Mouse (Mus musculus): ENCODE measurements at regions not wholly inside any gene's neighbourhood (a gene's known extent, or its start where the extent isn't known, plus 50 kb on each side); places are given as distances from the start of the nearest gene placed in this dataset.

GRCm38 (mm10) chr6:84271966-84272365 is 263.6 kb downstream of the Dysf start:
- no peak for TF ChIP-seq POLR2A (IDR thresholded peaks at IDR 0.05; ENCODE audit: control insufficient read depth in 1 of 2, insufficient read depth in 1 of 2, low read depth in 1 of 2, low read length in 2 of 2, poor library complexity in 1 of 2)
- TF ChIP-seq CTCF (IDR thresholded peaks at IDR 0.05 in 2 of 3, conservative IDR thresholded peaks at IDR 0.05 in 1 of 3; ENCODE audit: control insufficient read depth in 1 of 3, insufficient read depth in 1 of 3, low read depth in 2 of 3, low read length in 3 of 3, poor library complexity in 1 of 3, severe bottlenecking in 1 of 3): no peak
- no peak for TF ChIP-seq GATA1 (IDR thresholded peaks at IDR 0.05; ENCODE audit: low read depth, low read length)
- no peak for TF ChIP-seq ETS1 (IDR thresholded peaks at IDR 0.05; ENCODE audit: low read depth, low read length)
- no peak for TF ChIP-seq HCFC1 (IDR thresholded peaks at IDR 0.05; ENCODE audit: low read depth, low read length)
- TF ChIP-seq CHD2 (IDR thresholded peaks at IDR 0.05; ENCODE audit: low read length): no peak
- no peak for TF ChIP-seq E2F4 (IDR thresholded peaks at IDR 0.05; ENCODE audit: borderline replicate concordance, low read depth, low read length)
- TF ChIP-seq MAX (IDR thresholded peaks at IDR 0.05; ENCODE audit: low read length): no peak
- TF ChIP-seq JUND (IDR thresholded peaks at IDR 0.05; ENCODE audit: low read depth, low read length): no peak
- no peak for TF ChIP-seq SIN3A (IDR thresholded peaks at IDR 0.05; ENCODE audit: low read length)
- no peak for TF ChIP-seq ZC3H11A (IDR thresholded peaks at IDR 0.05; ENCODE audit: low read depth, low read length)
- no peak for TF ChIP-seq UBTF (IDR thresholded peaks at IDR 0.05; ENCODE audit: borderline replicate concordance, insufficient read depth, low read depth, low read length)
- TF ChIP-seq TAL1 (IDR thresholded peaks at IDR 0.05; ENCODE audit: low read length): no peak
